Mouse (Mus musculus) ES-Bruce4 (cell line): Measurements from ENCODE around the gene Tdrd9.

Experiments
- CTCF ChIP-seq: IDR thresholded peaks from one replicate; pipeline ENCODE4 v1.8.1; 2011; ENCODE audit warnings: low read depth, low read length
- EP300 ChIP-seq: IDR thresholded peaks from 2 replicates; pipeline ENCODE4 v1.6.1; 2011; ENCODE audit warnings: low read depth, low read length; ENCODE audit not compliant: insufficient read depth

- no peak for TF ChIP-seq EP300
- no peak for TF ChIP-seq CTCF
These were observed 124.8 kb downstream of the Tdrd9 start for GRCm38 (mm10) chr12:112096051-112096732.
